Mouse (Mus musculus) G1E (cell line): ENCODE measurements at regions not wholly inside any gene's neighbourhood (a gene's known extent, or its start where the extent isn't known, plus 50 kb on each side); places are given as distances from the start of the nearest gene placed in this dataset.

Experiments used
- CTCF ChIP-seq: IDR thresholded peaks from 2 replicates; pipeline ENCODE4 v1.5.1; 2012; ENCODE audit warnings: low read depth, low read length, inconsistent platforms, mixed read lengths
- GATA1 ChIP-seq: IDR thresholded peaks from 2 replicates; pipeline ENCODE4 v1.6.1; 2012; ENCODE audit warnings: borderline replicate concordance, low read length, inconsistent platforms, mixed read lengths
- GATA2 ChIP-seq: IDR thresholded peaks from 2 replicates; pipeline ENCODE4 v1.6.1; 2012; ENCODE audit warnings: low read depth, low read length, inconsistent platforms, borderline replicate concordance
- TAL1 ChIP-seq: conservative IDR thresholded peaks from 2 replicates; pipeline ENCODE4 v1.6.1; 2012; ENCODE audit warnings: low read depth, low read length, inconsistent platforms, mixed read lengths

DNA sequence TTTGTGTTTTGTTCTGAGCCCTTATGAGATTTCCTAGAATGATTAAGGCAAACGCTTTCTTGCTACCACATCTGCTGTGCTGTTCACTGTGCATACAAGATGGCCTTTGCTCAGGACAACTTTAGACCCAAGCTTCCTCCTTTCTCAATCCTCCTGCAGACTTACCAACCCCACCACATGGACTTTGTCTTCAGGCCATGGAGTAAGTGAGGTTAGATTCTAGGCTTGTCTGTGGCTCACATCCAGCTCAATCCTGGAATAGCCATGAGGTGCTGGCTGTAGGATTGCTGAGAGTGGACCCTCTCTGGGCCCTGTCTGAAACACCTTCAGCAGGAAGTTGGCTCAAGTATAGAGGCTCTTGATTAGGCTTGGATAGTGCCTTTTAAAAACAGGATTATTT, 81.5 kb upstream of the Tut7 start:
- TF ChIP-seq CTCF (no peak), GATA1 (no peak), TAL1 (no peak), GATA2 (no peak)
